Mouse (Mus musculus) ES-E14 (cell line): ENCODE results near the gene C1s1. TPM values are rescaled to one million over a fixed set of nuclear protein-coding genes. Genes with fewer than 3 reads are reported as not detected.
"Not testable (repeated sequence)": the region's sequence is repeated elsewhere in the genome, so short reads cannot be mapped to it uniquely, and the experiment has no call there.

Experiments
- DNase-seq: peaks from one replicate; pipeline ENCODE4 v3.0.0-alpha.2; 2013; ENCODE audit warnings: low read depth, low spot score
- H3K27ac ChIP-seq: 2 replicates; pipeline ENCODE4 v1.5.1; 2012; ENCODE audit warnings: low read depth, mild to moderate bottlenecking, low read length, moderate library complexity, mixed read lengths; ENCODE audit not compliant: poor library complexity, insufficient read depth, severe bottlenecking
- H3K36me3 ChIP-seq: 2 replicates; pipeline ENCODE4 v1.6.1; 2012; ENCODE audit warnings: mild to moderate bottlenecking, low read length, moderate library complexity, mixed read lengths; ENCODE audit not compliant: control insufficient read depth, poor library complexity, insufficient read depth, severe bottlenecking
- H3K4me1 ChIP-seq, 2 experiments: fragments of 150-350 bp in 1 of 2; sonication (generic) in 1 of 2; 2 replicates each; pipeline ENCODE4 v1.6.1; 2012; ENCODE audit warnings: low read length in 2 of 2, mild to moderate bottlenecking in 1 of 2, mixed read lengths in 1 of 2; ENCODE audit not compliant: control insufficient read depth in 2 of 2, insufficient read depth in 2 of 2, poor library complexity in 1 of 2
- H3K4me3 ChIP-seq, 2 experiments: fragments of 150-350 bp in 1 of 2; sonication (generic) in 1 of 2; 2 replicates each; pipeline ENCODE4 v1.5.1; 2012; ENCODE audit warnings: low read length in 2 of 2, low read depth in 1 of 2, mild to moderate bottlenecking in 1 of 2, mixed read lengths in 1 of 2; ENCODE audit not compliant: insufficient read depth in 1 of 2, poor library complexity in 1 of 2, severe bottlenecking in 1 of 2
- H3K9ac ChIP-seq: 2 replicates; pipeline ENCODE4 v1.6.1; 2012; ENCODE audit warnings: low read depth, mild to moderate bottlenecking, low read length, mixed read lengths; ENCODE audit not compliant: poor library complexity, insufficient read depth, severe bottlenecking
- H3K9me3 ChIP-seq: fragments of 150-350 bp; sonication (generic); 2 replicates; pipeline ENCODE4 v1.6.1; 2012; ENCODE audit warnings: low read depth, mild to moderate bottlenecking, low read length; ENCODE audit not compliant: control insufficient read depth, insufficient read depth
- CHD2 ChIP-seq: IDR thresholded peaks from 2 replicates; pipeline ENCODE4 v1.6.1; 2014; ENCODE audit warnings: mild to moderate bottlenecking, low read depth, low read length, inconsistent platforms
- HCFC1 ChIP-seq: IDR thresholded peaks from 2 replicates; pipeline ENCODE4 v1.6.1; 2012; ENCODE audit warnings: low read length, inconsistent platforms, borderline replicate concordance; ENCODE audit not compliant: insufficient read depth
- MAFK ChIP-seq: IDR thresholded peaks from 2 replicates; pipeline ENCODE4 v1.6.1; 2014; ENCODE audit warnings: mild to moderate bottlenecking, low read depth, low read length, inconsistent platforms; ENCODE audit not compliant: insufficient read depth
- ZC3H11A ChIP-seq: IDR thresholded peaks from 2 replicates; pipeline ENCODE4 v1.6.1; 2012; ENCODE audit warnings: low read depth, mild to moderate bottlenecking, inconsistent platforms, low read length, borderline replicate concordance
- ZNF384 ChIP-seq: IDR thresholded peaks from 2 replicates; pipeline ENCODE4 v1.6.1; 2012; ENCODE audit warnings: low read depth, low read length, inconsistent platforms
- in situ Hi-C, 2 experiments: fragments of 600-800 bp; cut with MboI; formaldehyde crosslinking; loops; one replicate each; pipeline ENCODE4 v1.15.1; 2025; ENCODE audit warnings: low sequenced_read_pairs in 2 of 2, inconsistent platforms in 1 of 2; ENCODE audit not compliant: unreplicated experiment in 2 of 2
- total RNA-seq: library from RNA; depleted of rRNA; stranded (reverse); fragments of 300-350 nt; gene quantifications from 2 replicates; pipeline ENCODE4 v1.2.3, GENCODE M21; 2012

C1s1 gene
- total RNA-seq, 1 experiment = 2.6 TPM

DNA sequence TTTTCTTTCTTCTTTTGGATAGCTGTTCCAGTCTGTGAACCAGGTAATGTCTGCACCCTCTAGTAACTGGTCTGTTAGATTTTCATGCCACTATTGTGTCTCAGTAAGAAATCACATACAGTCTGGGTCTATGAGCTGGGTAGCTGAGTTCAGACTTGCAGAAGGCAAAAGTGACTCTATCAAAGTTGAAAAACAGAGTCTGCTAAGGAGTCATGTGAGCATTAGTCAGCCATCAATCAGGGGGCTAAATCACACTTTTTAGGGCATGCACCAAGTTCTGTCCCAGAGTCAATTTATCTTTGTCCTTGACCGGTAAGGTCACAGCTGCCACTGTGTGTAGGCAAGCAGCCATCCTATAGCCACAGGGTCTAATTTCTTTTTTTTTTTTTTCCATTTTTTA is 40.1 kb upstream of the C1s1 start:
- in situ Hi-C loops = no loop called here
- TF ChIP-seq HCFC1 (no peak), MAFK (no peak), CHD2 (no peak), ZNF384 (no peak), ZC3H11A (no peak)
- Histone ChIP-seq H3K9ac (no peak overlapping the region), H3K4me3 (no peak overlapping the region), H3K9me3 (no peaks in the 10 kb centered on the region), H3K27ac (no peak overlapping the region), H3K4me1 (no peaks in the 10 kb centered on the region), H3K36me3 (no peaks in the 10 kb centered on the region)
- no peak for DNase-seq

DNA sequence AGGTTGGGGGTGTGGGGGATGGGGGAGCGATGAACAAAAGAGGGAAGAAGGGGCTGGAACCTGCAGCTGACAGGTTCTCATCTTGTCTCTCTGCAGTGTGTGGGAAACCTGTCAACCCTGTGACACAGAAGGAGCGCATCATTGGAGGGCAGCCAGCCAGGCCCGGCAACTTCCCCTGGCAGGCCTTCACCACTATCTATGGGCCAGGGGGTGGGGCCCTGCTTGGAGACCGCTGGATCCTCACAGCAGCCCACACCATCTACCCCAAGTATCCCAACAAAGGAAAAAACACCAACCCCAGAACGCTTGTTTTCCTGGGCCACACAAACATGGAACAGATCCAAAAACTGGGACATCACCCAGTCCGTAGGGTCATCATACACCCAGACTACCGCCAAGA is 38.0 kb upstream of the C1s1 start:
- DNase-seq, H3K9ac ChIP-seq, H3K36me3 ChIP-seq, H3K4me3 ChIP-seq, H3K27ac ChIP-seq, H3K4me1 ChIP-seq, in situ Hi-C loops, H3K9me3 ChIP-seq: not testable (repeated sequence)

DNA sequence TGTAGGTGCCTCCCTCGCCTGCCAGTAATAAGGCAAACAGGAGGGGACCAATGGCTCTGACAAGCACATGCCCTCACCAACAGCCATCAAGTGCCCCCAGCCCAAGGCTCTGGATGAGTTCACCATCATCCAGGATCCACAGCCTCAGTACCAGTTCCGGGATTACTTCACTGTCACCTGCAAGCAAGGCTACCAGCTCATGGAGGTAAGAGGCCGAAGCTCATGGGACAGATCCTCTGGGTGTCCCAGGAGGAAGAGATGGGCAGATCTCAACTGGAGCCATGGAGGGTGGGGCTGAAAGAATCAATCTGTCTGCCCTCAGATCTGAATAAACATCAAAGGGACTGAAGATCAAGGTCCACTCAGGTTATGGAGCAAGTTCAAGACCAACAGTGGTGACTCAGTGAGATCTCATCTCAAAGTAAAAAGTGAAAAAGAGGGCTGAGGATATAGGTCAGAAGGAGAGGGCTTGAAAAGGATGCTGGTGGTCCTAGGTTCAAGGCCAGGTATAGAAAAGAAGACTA is 33.1 kb upstream of the C1s1 start:
- not testable (repeated sequence) for H3K27ac ChIP-seq, H3K4me1 ChIP-seq, H3K9me3 ChIP-seq

DNA sequence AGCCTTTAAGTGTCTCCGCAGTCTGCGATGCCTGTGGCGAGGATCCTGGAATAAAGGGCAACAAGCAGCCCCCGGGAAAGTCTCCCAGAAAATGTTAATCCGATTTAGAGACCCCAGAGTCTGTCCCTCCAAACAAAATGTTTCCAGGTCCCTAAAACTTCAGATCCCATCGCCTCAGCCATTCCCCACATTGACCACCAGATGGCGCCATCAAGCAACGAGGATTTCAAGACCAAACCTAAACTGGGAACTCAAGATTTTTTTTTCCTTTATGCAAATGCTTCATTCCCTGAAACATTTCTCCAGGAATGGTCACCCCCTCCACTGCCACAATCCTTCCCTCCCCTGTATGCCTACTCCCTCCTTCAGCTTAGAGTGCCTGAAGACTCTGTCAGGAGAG is 27.9 kb upstream of the C1s1 start, which contains the start of gene C1rb:
Gene C1rb, plus strand, starts transcription at position 269 of the 400 bp plus-strand sequence.
- no peaks in the 10 kb centered on the region for H3K9me3 ChIP-seq
- TF ChIP-seq ZC3H11A (no peak), ZNF384 (0 out of 2 replicates have a peak, but pooled peaks have one; percentile 50)
- peaks cover 0 to 2% of the 10 kb centered on the region in 2 experiments; a peak in 1 of 4 replicates for H3K4me1 ChIP-seq
- DNase-seq = peak; percentile 60
- H3K4me3 ChIP-seq = peak within 1 kb of the TSS in 1 of 2 experiments; percentile 31; a peak in 1 of 4 replicates
- no peak within 1 kb of the TSS for H3K9ac ChIP-seq
- in situ Hi-C loops = no loop called here
- no peak within 1 kb of the TSS for H3K27ac ChIP-seq
- H3K36me3 ChIP-seq = no peaks in the 10 kb centered on the region

More for the DNA sequence above, 33.1 kb upstream of the C1s1 start:
- in situ Hi-C loops, H3K4me3 ChIP-seq, DNase-seq, H3K9ac ChIP-seq, H3K36me3 ChIP-seq: not testable (repeated sequence)

DNA sequence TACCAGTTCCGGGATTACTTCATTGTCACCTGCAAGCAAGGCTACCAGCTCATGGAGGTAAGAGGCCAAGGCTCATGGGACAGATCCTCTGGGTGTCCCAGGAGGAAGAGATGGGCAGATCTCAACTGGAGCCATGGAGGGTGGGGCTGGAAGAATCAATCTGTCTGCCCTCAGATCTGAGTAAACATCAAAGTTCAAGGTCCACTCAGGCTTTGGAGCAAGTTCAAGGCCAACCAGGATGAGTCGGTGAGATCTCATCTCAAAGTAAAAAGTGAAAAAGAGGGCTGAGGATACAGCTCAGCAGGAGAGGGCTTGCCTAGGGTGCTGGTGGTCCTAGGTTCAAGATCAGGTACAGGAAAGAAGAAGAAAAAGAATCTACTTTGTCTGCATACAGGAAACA is 19.5 kb upstream of the C1s1 start:
- H3K4me3 ChIP-seq, H3K36me3 ChIP-seq, H3K4me1 ChIP-seq, H3K9ac ChIP-seq, in situ Hi-C loops, H3K27ac ChIP-seq, H3K9me3 ChIP-seq, DNase-seq: not testable (repeated sequence)

DNA sequence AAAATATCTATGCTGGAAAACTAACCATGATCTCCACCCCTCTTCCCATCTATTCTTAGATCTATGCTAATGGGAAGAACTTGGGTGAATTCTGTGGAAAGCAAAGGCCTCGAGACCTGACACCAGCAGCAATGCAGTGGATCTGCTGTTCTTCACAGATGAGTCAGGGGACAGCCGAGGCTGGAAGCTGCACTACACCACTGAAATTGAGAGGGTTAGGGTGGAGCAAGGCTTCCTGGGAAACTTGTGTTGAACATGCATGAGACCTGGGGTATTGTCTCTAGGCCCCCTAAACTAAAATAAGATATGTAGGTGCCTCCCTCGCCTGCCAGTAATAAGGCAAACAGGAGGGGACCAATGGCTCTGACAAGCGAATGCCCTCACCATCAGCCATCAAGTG is 19.0 kb upstream of the C1s1 start:
- H3K9me3 ChIP-seq, in situ Hi-C loops, H3K27ac ChIP-seq, H3K4me1 ChIP-seq, H3K9ac ChIP-seq, H3K4me3 ChIP-seq, DNase-seq, H3K36me3 ChIP-seq: not testable (repeated sequence)

DNA sequence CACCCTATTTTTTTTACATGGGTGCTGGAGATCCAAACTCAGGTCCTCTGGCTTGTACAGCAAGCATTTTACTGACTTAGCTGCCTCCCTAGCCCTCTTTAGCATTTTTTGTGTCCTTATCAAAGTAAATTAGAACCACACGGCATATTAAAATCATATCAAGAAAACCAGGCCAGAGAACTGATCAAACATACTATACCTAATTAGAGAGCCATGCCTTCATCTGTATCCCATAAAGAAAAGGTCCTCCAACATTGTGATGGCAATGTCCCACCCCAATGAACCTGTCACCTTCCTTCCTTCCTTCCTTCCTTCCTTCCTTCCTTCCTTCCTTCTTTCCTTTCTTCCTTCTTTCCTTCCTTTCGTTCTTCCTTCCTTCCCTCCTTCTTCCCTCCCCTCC is 13.8 kb upstream of the C1s1 start:
- H3K36me3 ChIP-seq, H3K4me1 ChIP-seq, H3K27ac ChIP-seq, H3K4me3 ChIP-seq, H3K9ac ChIP-seq, in situ Hi-C loops, DNase-seq, H3K9me3 ChIP-seq: not testable (repeated sequence)
